Mouse (Mus musculus) R1 (cell line): ENCODE results near the gene Ahsg.

Experiments
- DNase-seq: peaks from one replicate; pipeline ENCODE4 v3.0.0-alpha.2; 2018; ENCODE audit warnings: low read depth, low spot score

The Ahsg gene

DNA sequence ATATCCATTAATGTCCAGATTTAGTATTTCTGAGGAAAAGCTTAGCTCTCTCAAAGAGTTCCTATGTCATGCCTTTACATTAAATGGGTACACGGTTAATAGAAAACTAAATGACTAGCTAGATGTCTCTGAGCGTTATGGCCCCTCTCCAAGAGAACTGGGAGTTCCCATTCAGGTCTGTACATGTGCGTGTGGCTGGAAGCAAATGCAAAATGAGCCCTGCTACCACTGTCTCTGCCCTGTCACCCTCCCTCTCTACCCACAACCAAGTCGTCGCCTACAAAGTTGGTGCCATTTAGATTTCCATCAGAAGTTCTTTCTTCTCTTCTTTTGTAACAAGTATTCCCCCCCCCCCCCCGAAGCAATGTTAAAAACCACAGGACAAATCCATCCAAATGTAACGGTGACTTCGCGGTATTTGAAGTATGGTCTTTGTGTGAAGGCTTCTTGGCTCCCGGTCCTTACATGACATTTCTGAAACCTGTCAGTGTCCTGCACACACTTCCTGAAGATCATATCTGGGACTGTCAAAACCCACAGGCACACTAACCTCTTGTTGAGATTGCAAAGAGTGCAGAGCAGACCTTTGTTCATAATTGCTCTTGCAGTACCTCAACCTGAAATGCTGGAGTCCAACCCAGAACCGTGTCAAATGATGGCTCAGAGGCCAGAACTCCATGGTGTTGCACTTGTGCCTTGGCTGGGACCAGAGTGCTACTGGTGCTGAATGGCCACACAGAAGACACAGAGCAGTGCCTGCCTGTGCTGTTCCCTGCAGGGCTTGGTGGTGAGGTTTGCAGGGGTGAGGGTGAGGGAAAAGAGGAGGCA lies at the start of gene Ahsg:
Ahsg (plus strand) TSS at position 595 of the 828 bp plus-strand sequence.
- no peak for DNase-seq

- DNase-seq = no peak
These were observed 48.2 kb upstream of the Ahsg start for GRCm38 (mm10) chr16:22842871-22843270.

GRCm38 (mm10) chr16:22844061-22844801 lies 46.8 kb upstream of the Ahsg start:
- DNase-seq = peak; percentile 85

DNA sequence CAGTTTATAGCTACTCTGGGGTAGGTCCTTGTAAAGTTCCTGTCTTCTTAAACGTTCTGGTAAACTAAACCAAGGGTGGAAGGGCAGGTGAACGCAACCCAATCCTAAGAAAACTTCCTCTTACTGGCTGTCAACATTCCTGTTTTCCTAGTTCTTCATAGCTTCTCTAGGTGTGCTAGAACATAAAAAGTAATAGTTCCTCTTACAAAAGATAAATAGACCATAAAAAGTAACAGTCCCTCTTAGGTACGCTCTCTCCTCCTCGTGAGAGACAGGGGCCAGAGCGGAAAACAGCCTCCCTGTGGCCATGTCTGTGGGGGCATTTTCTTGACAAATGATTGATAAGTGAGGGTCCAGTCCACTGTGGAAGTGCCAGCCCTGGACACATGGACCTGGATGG lies 46.2 kb upstream of the Ahsg start:
- no peak for DNase-seq

GRCm38 (mm10) chr16:22845481-22845880 lies 45.6 kb upstream of the Ahsg start:
- no peak for DNase-seq

DNA sequence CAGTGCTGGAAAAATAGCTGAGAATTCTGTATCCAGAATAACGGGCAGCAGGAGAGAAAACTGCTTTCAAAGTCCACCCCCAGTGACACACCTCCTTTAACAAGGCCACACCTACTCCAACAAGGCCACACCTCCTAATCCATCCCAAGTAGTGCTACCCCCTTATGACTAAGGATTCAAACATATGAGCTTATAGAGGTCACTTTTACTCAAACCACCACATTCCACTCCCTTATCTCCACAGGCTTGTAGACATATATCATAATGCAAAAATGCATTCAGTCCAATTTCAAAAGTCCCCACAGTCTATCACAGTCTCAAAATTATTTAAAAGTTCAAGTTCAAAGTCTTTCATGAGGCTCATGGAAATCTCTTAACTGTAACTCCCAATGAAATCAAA lies 43.4 kb upstream of the Ahsg start:
- DNase-seq = no peak

- DNase-seq = no peak
These were observed 42.7 kb upstream of the Ahsg start for GRCm38 (mm10) chr16:22848331-22848730.

GRCm38 (mm10) chr16:22852709-22853108 lies 38.4 kb upstream of the Ahsg start:
- no peak for DNase-seq

DNA sequence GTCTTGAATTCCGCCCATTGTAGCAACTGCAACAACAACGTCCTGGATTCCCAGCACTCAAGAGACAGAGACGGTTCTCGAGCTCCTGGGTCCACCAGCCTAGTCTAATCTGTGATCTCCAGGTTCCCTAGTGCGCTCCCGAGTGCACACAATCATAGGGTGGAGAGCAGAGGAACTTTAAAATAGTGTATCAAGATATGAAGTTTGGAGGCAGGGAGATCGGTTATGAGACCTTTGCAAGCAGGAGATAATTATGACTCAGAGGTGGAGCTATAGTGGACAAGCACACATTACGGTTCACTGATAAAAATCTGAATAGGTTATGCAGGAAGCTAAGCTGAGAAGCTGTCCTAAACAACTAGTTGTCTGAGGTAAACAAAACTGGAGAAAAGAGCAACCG lies 34.3 kb upstream of the Ahsg start:
- DNase-seq = no peak

DNA sequence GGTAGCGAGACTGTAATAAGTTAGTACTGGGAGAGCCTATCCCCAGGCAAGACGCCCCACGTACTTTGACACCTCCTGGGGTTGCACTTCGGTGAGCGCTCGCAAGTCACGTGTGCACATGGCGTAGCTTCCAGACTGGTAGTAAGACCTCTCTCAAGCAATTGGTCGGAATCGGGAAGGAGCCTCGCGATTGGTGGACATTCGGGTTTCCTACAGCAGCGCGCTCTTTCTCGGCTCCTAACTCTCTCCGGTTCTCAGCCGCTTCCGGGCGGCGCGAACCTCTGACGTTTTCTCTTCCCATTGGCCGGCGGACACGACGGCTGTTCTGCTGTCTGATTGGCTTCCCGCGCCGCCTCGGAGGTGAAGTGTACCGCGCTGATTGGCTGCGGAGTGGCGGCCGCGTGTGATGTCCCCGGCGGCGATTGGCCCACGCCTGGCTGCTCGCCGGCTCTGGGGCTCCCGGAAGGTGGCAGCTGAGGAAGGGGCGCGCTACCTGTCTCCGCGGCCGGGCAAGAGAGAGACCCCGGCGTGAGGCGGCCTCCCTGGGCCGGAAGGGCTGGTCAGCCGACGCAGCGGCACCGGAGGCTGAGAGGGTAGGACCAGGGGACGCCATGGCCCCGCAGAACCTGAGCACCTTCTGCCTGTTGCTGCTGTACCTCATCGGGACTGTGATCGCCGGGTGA lies 33.5 kb upstream of the Ahsg start, which contains the start of the genes Tbccd1 and Dnajb11:
Tbccd1 (minus strand) TSS at position 239 of the 683 bp plus-strand sequence.
Dnajb11 (plus strand) TSS at position 415 of the 683 bp plus-strand sequence.
- DNase-seq = peak; percentile 99

GRCm38 (mm10) chr16:22872397-22872796 lies 18.7 kb upstream of the Ahsg start:
- no peak for DNase-seq

GRCm38 (mm10) chr16:22873369-22873768 lies 17.7 kb upstream of the Ahsg start:
- DNase-seq = no peak

- peak; percentile 25 for DNase-seq
These were observed 14.6 kb upstream of the Ahsg start for GRCm38 (mm10) chr16:22876218-22877043.

- DNase-seq = no peak
These were observed 13.3 kb upstream of the Ahsg start for GRCm38 (mm10) chr16:22877660-22878390.

DNA sequence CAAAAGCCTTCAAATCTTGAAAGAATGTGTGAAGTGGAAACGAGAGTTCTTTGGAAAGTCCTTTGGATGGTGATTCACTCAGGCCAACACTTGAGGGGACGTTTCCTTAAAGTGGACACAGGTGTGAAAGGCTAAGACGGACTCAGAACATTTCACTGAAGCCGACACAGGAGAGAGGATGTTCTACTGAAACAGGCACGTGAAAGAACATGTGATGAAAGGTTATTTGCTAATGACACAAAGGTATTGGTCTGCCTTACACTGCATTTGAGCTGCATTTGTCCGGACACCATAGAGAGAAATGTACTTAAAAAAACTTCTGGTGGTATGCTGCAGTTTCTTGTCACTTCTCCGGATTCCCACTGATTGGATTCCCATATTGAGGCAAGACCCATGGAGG lies 12.4 kb upstream of the Ahsg start:
- no peak for DNase-seq

DNA sequence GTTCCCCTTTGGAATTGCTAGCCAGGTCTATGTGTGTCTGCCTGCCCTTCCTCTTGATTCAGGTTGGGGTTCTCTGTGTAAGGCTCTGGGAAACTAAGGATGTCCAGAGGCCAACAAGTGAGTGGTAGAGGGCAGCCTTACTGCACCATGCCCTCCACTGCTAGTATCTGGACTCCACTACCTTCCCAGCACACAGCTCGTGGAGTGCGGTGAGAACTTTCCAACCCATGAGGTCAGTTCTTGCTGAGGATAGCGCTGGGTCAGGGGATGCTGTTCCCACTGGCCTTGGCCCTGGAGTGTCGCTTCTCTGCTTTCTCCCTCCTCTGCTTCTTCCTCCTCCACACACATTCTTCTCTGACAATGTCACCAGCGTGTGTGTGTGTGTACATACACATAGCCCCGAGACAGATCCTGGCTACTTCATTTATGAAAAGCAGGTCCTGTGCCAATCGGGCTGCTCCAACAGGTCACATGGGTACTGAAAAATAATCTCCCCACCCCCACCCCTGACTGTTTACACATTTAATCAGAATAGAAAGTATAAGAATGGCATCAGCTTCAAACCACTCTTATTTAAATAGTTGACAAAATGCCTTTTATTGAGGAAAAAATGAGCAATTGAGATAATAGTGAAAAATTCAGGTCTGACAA lies 11.0 kb upstream of the Ahsg start:
- no peak for DNase-seq

GRCm38 (mm10) chr16:22880900-22881299 lies 10.2 kb upstream of the Ahsg start:
- DNase-seq = no peak

- DNase-seq = no peak
These were observed 9.6 kb upstream of the Ahsg start for GRCm38 (mm10) chr16:22881487-22881886.

GRCm38 (mm10) chr16:22883441-22883840 lies 7.6 kb upstream of the Ahsg start:
- DNase-seq = no peak

DNA sequence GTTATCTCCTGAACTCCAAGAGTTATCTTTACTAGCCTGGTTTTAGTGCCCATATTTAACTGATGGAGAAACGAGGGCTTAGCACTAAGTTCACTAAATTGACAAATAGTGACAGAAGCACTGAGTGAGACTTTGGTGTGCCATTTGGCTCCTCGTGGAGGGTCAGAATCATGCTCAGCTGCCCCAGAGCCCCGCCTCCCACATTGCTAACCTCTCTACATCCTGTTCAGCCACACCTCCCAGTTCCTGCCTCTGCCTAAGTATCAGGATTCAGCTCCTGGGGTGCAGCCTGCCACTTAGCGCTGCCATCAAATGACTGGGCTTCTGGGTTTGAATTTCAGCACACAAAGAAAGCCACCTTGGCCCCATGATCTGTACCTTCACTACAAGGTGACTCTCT lies 5.7 kb upstream of the Ahsg start:
- DNase-seq = peak; percentile 56
